Mouse (Mus musculus): ENCODE data around the gene Olfr452.

- TF ChIP-seq CTCF (IDR thresholded peaks at IDR 0.05; ENCODE audit: low read depth, low read length) (no peak), POLR2A (IDR thresholded peaks at IDR 0.05; ENCODE audit: borderline replicate concordance, low read depth, low read length) (no peak)
These were observed 49.2 kb downstream of the Olfr452 start, which contains the start of gene Olfr449 for GRCm38 (mm10) chr6:42834084-42834483.
